Mouse (Mus musculus): ENCODE results near the gene Scap. TPM values are rescaled to one million over a fixed set of nuclear protein-coding genes. Genes with fewer than 3 reads are reported as not detected.
"Not testable (repeated sequence)": the region's sequence is repeated elsewhere in the genome, so short reads cannot be mapped to it uniquely, and the experiment has no call there.

Gene Scap
- polyA plus RNA-seq, 1 experiment from 2014 or later = 28.6 TPM

- no peak for ATAC-seq
- no peak overlapping the region for H3K9ac ChIP-seq
- no peak overlapping the region for H3K4me3 ChIP-seq
- no peaks in the 10 kb centered on the region for H3K4me1 ChIP-seq
- WGBS (ENCODE audit: insufficient replicate concordance) = 80% methylated on average over 6 of the region's 6 CpGs
- H3K9me3 ChIP-seq (replicated peaks) = no peaks in the 10 kb centered on the region
- H3K27ac ChIP-seq = no peak overlapping the region
- H3K36me3 ChIP-seq = peaks cover 80% of the 10 kb centered on the region
- no peaks in the 10 kb centered on the region for H3K27me3 ChIP-seq (replicated peaks)
- H3K4me2 ChIP-seq = no peak overlapping the region
Measured at GRCm38 (mm10) chr9:110315410-110315809, 17.7 kb upstream of the Scap start.

GRCm38 (mm10) chr9:110315904-110316303, 17.2 kb upstream of the Scap start:
- H3K9ac ChIP-seq = no peak overlapping the region
- H3K27ac ChIP-seq = no peak overlapping the region
- no peak overlapping the region for H3K4me3 ChIP-seq
- peaks cover 80% of the 10 kb centered on the region for H3K36me3 ChIP-seq
- no peaks in the 10 kb centered on the region for H3K27me3 ChIP-seq (replicated peaks)
- H3K4me2 ChIP-seq = no peak overlapping the region
- no peaks in the 10 kb centered on the region for H3K4me1 ChIP-seq
- WGBS (ENCODE audit: insufficient replicate concordance) = 85% methylated on average over 8 of the region's 8 CpGs
- ATAC-seq = no peak
- H3K9me3 ChIP-seq (replicated peaks) = no peaks in the 10 kb centered on the region

GRCm38 (mm10) chr9:110316503-110316902, 16.6 kb upstream of the Scap start:
- H3K9me3 ChIP-seq (replicated peaks) = no peaks in the 10 kb centered on the region
- no peak overlapping the region for H3K4me2 ChIP-seq
- H3K36me3 ChIP-seq = peaks cover 80% of the 10 kb centered on the region
- no peak overlapping the region for H3K27ac ChIP-seq
- ATAC-seq = no peak; the same call in 1 of the 2 replicates
- 87% methylated on average over 8 of the region's 8 CpGs for WGBS (ENCODE audit: insufficient replicate concordance)
- no peak overlapping the region for H3K9ac ChIP-seq
- H3K4me3 ChIP-seq = no peak overlapping the region
- H3K4me1 ChIP-seq = no peaks in the 10 kb centered on the region
- no peaks in the 10 kb centered on the region for H3K27me3 ChIP-seq (replicated peaks)

GRCm38 (mm10) chr9:110320769-110321168, 12.3 kb upstream of the Scap start:
- H3K4me3 ChIP-seq = no peak overlapping the region
- no peaks in the 10 kb centered on the region for H3K27me3 ChIP-seq (replicated peaks)
- H3K36me3 ChIP-seq = peaks cover 53% of the 10 kb centered on the region
- no peaks in the 10 kb centered on the region for H3K4me1 ChIP-seq
- no peak overlapping the region for H3K9ac ChIP-seq
- no peak for ATAC-seq
- no peak overlapping the region for H3K27ac ChIP-seq
- no peak overlapping the region for H3K4me2 ChIP-seq
- WGBS (ENCODE audit: insufficient replicate concordance) = 86% methylated on average over 10 of the region's 10 CpGs
- H3K9me3 ChIP-seq (replicated peaks) = no peaks in the 10 kb centered on the region

- Histone ChIP-seq H3K4me2 (no peak overlapping the region), H3K27ac (no peak overlapping the region), H3K27me3 (replicated peaks) (no peaks in the 10 kb centered on the region), H3K4me1 (peaks cover 3% of the 10 kb centered on the region; the same call in 1 of the 2 replicates), H3K4me3 (no peak overlapping the region), H3K36me3 (peaks cover 41% of the 10 kb centered on the region), H3K9me3 (replicated peaks) (no peaks in the 10 kb centered on the region), H3K9ac (no peak overlapping the region)
- no peak for ATAC-seq
Measured at GRCm38 (mm10) chr9:110322972-110323371, 10.1 kb upstream of the Scap start.

- Histone ChIP-seq H3K4me3 (no peak overlapping the region), H3K9ac (no peak overlapping the region), H3K9me3 (replicated peaks) (no peaks in the 10 kb centered on the region), H3K4me1 (peaks cover 14% of the 10 kb centered on the region), H3K4me2 (no peak overlapping the region), H3K27me3 (replicated peaks) (no peaks in the 10 kb centered on the region), H3K27ac (no peak overlapping the region), H3K36me3 (peaks cover 29% of the 10 kb centered on the region)
- ATAC-seq = no peak
- whole genome bisulfite sequencing (ENCODE audit: insufficient replicate concordance) = 64% methylated on average over 1 of the region's 1 CpGs
Measured at GRCm38 (mm10) chr9:110324181-110324580, 8.9 kb upstream of the Scap start.

- Histone ChIP-seq H3K4me2 (no peak overlapping the region), H3K4me1 (peaks cover 24% of the 10 kb centered on the region), H3K27me3 (replicated peaks) (no peaks in the 10 kb centered on the region), H3K27ac (no peak overlapping the region), H3K9ac (no peak overlapping the region), H3K36me3 (no peaks in the 10 kb centered on the region), H3K4me3 (no peak overlapping the region), H3K9me3 (replicated peaks) (no peaks in the 10 kb centered on the region)
- no peak for ATAC-seq
- WGBS (ENCODE audit: insufficient replicate concordance) = 19% methylated on average over 2 of the region's 2 CpGs
Measured at GRCm38 (mm10) chr9:110328178-110328577, 4.9 kb upstream of the Scap start.

- Histone ChIP-seq H3K4me2 (peak overlapping the region; percentile 16; the same call in 1 of the 2 replicates), H3K4me1 (peaks cover 29% of the 10 kb centered on the region), H3K36me3 (no peaks in the 10 kb centered on the region), H3K27me3 (replicated peaks) (no peaks in the 10 kb centered on the region), H3K9ac (no peak overlapping the region), H3K27ac (no peak overlapping the region), H3K4me3 (no peak overlapping the region), H3K9me3 (replicated peaks) (no peaks in the 10 kb centered on the region)
- no peak for ATAC-seq
- 18% methylated on average over 5 of the region's 5 CpGs for WGBS (ENCODE audit: insufficient replicate concordance)
Measured at GRCm38 (mm10) chr9:110328946-110329630, 4.0 kb upstream of the Scap start.

- no peaks in the 10 kb centered on the region for H3K9me3 ChIP-seq (replicated peaks)
- H3K27me3 ChIP-seq (replicated peaks) = no peaks in the 10 kb centered on the region
- no peak for ATAC-seq
- H3K4me1 ChIP-seq = peaks cover 35% of the 10 kb centered on the region
- H3K36me3 ChIP-seq = no peaks in the 10 kb centered on the region
- no peak overlapping the region for H3K4me3 ChIP-seq
- no peak overlapping the region for H3K9ac ChIP-seq
- 74% methylated on average over 21 of the region's 21 CpGs for WGBS (ENCODE audit: insufficient replicate concordance)
- H3K27ac ChIP-seq = no peak overlapping the region
- peak overlapping the region; percentile 16; the same call in 1 of the 2 replicates for H3K4me2 ChIP-seq
Measured at GRCm38 (mm10) chr9:110329655-110330054, 3.4 kb upstream of the Scap start.

- 44% methylated on average over 6 of the region's 6 CpGs for WGBS (ENCODE audit: insufficient replicate concordance)
Measured at GRCm38 (mm10) chr9:110330341-110330740, 2.7 kb upstream of the Scap start.

GRCm38 (mm10) chr9:110330913-110331312, 2.2 kb upstream of the Scap start:
- H3K4me2 ChIP-seq; H3K9me3 ChIP-seq (replicated peaks); ATAC-seq; H3K36me3 ChIP-seq; H3K9ac ChIP-seq; H3K4me3 ChIP-seq; H3K27ac ChIP-seq; H3K27me3 ChIP-seq (replicated peaks): not testable (repeated sequence)
- H3K4me1 ChIP-seq = peaks cover 46% of the 10 kb centered on the region
- 77% methylated on average over 5 of the region's 5 CpGs for WGBS (ENCODE audit: insufficient replicate concordance)

More at GRCm38 (mm10) chr9:110330341-110330740, 2.7 kb upstream of the Scap start:
- Histone ChIP-seq H3K9me3 (replicated peaks) (no peaks in the 10 kb centered on the region), H3K27ac (no peak overlapping the region), H3K27me3 (replicated peaks) (no peaks in the 10 kb centered on the region), H3K4me2 (no peak overlapping the region), H3K4me1 (peaks cover 41% of the 10 kb centered on the region), H3K9ac (no peak overlapping the region), H3K36me3 (no peaks in the 10 kb centered on the region), H3K4me3 (no peak overlapping the region)
- ATAC-seq = no peak

GRCm38 (mm10) chr9:110333896-110334259, 790 bp downstream of the Scap start:
- H3K4me2 ChIP-seq = peak overlapping the region; percentile 96
- peak; percentile 6; the same call in 1 of the 2 replicates for ATAC-seq
- H3K9ac ChIP-seq = peak overlapping the region; percentile 88
- H3K36me3 ChIP-seq = no peaks in the 10 kb centered on the region
- no peaks in the 10 kb centered on the region for H3K27me3 ChIP-seq (replicated peaks)
- H3K27ac ChIP-seq = peak overlapping the region; percentile 72
- H3K9me3 ChIP-seq (replicated peaks) = no peaks in the 10 kb centered on the region
- H3K4me1 ChIP-seq = peaks cover 54% of the 10 kb centered on the region
- H3K4me3 ChIP-seq = peak overlapping the region; percentile 87
- 9% methylated on average over 12 of the region's 12 CpGs for WGBS (ENCODE audit: insufficient replicate concordance)

GRCm38 (mm10) chr9:110334849-110335248, 1.8 kb downstream of the Scap start:
- peaks cover 47% of the 10 kb centered on the region for H3K4me1 ChIP-seq
- no peak for ATAC-seq
- H3K27ac ChIP-seq = no peak overlapping the region
- 48% methylated on average over 8 of the region's 8 CpGs for WGBS (ENCODE audit: insufficient replicate concordance)
- H3K9me3 ChIP-seq (replicated peaks) = no peaks in the 10 kb centered on the region
- H3K4me3 ChIP-seq = no peak overlapping the region
- H3K36me3 ChIP-seq = no peaks in the 10 kb centered on the region
- H3K27me3 ChIP-seq (replicated peaks) = no peaks in the 10 kb centered on the region
- H3K9ac ChIP-seq = peak overlapping the region; percentile 22; the same call in 1 of the 2 replicates
- H3K4me2 ChIP-seq = peak overlapping the region; percentile 96
